Mouse (Mus musculus) gastrocnemius, adult 2 months (tissue): ENCODE measurements around the gene Ugt1a6a. TPM values are rescaled to one million over a fixed set of nuclear protein-coding genes. Genes with fewer than 3 reads are reported as not detected.
"Not testable (repeated sequence)": the region's sequence is repeated elsewhere in the genome, so short reads cannot be mapped to it uniquely, and the experiment has no call there.

Experiments
- DNase-seq: peaks from one replicate; pipeline ENCODE4 v3.0.0; 2022
- H3K27ac ChIP-seq: fragments of 200-600 bp; 2 replicates; pipeline ENCODE4 v1.8.1; 2022; ENCODE audit warnings: mild to moderate bottlenecking
- H3K4me3 ChIP-seq: fragments of 200-600 bp; 2 replicates; pipeline ENCODE4 v1.8.1; 2022; ENCODE audit warnings: mild to moderate bottlenecking, moderate library complexity
- CTCF ChIP-seq: fragments of 200-600 bp; IDR thresholded peaks from 2 replicates; pipeline ENCODE4 v1.8.1; 2022; ENCODE audit warnings: antibody characterized with exemption, mild to moderate bottlenecking, moderate library complexity
- intact Hi-C: fragments of 180-260 bp; cut with DNase I; formaldehyde crosslinking; loops from one replicate; pipeline ENCODE4 v1.15.1; 2025
- total RNA-seq, 2 experiments: library from RNA; stranded (reverse); gene quantifications; 2 replicates each; pipeline ENCODE4 v1.2.3; 2021

Gene Ugt1a6a
- total RNA-seq, 2 experiments from 2014 or later = 0.10 to 0.45 TPM

DNA sequence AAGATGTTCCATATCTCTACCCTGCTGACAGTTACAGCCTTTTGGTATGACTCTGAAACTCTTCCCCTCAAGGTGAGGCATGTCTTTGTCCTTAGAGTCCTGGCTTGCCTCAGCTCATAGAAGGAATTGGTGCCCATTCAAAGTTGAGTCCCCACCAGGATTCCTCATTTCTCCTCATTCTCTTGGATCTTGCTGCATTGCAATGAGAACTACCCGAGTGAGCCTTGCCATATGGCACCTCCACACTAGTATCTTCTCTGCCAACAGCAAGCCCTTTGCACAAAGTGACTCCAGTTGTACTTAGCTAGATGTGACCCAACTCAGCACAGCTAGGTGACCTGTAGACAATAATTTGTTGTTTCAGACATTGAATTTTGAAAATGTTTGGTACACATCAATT, 89.0 kb downstream of the Ugt1a6a start:
- no peak for TF ChIP-seq CTCF
- Histone ChIP-seq H3K4me3 (no peak overlapping the region), H3K27ac (no peak overlapping the region)
- DNase-seq = no peak
- intact Hi-C loops = no loop called here

DNA sequence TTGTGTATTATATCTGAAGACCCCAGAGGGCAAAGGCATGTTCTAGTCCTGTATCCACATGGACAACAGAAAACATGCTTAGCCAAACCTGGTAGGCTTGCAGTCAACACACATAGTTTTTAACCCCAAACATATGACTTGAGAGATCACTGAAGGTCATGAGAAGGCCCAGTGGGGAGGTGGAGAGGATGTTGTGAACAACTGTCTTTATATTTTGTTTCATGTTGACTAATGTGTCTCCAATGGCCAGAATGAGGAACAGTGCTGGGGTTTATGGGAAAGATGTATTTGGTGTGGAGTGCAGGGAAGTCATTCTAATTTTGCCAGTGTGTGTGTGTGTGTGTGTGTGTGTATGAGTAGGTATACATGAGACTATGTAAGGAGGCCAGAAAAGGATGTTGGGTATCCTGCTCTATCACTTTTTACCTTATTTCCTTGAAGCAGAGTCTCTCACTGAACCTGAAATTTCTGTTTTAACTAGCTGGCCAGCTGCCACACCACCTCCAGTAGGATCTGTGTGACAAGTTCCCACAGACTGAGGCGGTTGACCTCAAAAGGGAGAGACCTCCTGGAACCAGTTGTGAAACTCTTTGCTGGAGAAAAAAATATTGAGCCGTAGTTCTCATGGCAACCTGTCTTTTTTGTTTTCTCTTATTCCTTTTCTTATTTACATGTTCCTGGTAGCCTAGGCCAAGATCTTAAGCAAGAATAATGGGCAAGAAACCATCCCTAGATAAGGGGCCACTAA, 89.6 kb downstream of the Ugt1a6a start:
- peak; percentile 22 for DNase-seq
- intact Hi-C loops = no loop called here

GRCm38 (mm10) chr1:88225301-88225700, 90.7 kb downstream of the Ugt1a6a start:
- H3K27ac ChIP-seq, DNase-seq, H3K4me3 ChIP-seq: not testable (repeated sequence)
- intact Hi-C loops = loop anchor here (5.0 kb wide), 1 partner anchor 72 kb away; no protein-coding TSS in a partner anchor

More for the DNA sequence above, 89.6 kb downstream of the Ugt1a6a start:
- Histone ChIP-seq H3K27ac (no peak overlapping the region), H3K4me3 (no peak overlapping the region)
- no peak for TF ChIP-seq CTCF

- intact Hi-C loops = loop anchor here (5.0 kb wide), 1 partner anchor 72 kb away; no protein-coding TSS in a partner anchor
- Histone ChIP-seq H3K4me3 (no peak overlapping the region), H3K27ac (no peak overlapping the region)
- TF ChIP-seq CTCF = no peak
- peak; percentile 14 for DNase-seq
Observed at GRCm38 (mm10) chr1:88225741-88226140, 91.1 kb downstream of the Ugt1a6a start.

DNA sequence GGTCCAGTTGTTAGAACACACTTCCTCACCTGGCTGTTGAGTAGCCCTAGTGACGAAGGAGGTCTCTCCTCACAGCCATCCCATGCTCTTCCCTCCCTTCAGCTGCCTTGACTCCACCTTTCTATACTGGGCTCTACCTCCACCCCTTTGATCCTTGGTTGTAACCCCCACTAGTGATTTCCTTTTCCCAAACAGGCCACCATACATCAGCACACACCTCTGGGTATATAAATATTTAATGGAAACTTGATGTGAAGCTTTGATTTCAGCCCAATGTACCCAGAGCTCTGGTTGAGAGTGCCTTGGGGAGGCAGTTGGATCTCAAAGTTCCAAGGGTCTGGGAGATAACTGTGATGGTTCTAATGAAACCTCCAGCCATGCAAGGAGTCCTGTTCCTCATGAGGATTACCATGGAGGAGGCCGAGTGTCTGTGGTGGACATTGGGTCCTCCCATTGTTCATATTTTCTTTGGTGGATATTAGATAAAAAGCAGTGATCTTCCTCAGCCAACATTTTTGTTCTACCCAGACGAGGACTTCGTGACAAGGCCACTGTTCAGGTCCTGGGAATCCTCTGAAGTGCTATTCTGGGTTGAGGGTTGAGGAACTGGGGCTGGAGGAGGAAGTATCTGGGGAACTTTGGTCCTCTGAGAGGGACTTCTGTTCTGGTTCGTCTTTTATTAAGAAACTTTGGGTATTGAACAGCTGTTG, 92.2 kb downstream of the Ugt1a6a start, which contains the start of gene Mroh2a:
Mroh2a (plus strand) TSS at position 317 of the 710 bp plus-strand sequence.
- peak; percentile 31 for DNase-seq
- H3K4me3 ChIP-seq = no peak within 1 kb of the TSS
- TF ChIP-seq CTCF = no peak
- H3K27ac ChIP-seq = no peak within 1 kb of the TSS
- intact Hi-C loops = loop anchor here (5.0 kb wide), 1 partner anchor 70 kb away; no protein-coding TSS in a partner anchor

DNA sequence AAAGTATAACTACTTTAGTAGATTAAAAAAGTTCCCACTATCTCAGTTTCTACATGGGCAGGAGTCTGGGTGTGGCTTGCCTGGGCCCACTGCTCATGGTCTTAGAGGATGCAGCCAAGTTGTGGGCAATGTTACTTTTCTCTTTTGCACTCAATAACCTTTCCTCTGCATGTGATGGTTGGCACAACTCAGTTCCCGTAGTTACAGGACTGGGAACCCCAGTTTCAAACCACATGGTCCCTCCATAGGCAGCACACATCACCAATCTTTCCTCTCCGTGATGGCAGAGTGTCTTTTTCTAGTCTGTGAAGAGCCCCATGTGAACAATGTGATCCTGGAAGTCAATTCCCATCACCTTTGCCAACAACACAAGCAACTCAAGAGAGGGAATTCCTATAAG, 92.9 kb downstream of the Ugt1a6a start:
- DNase-seq = no peak
- Histone ChIP-seq H3K27ac (no peak overlapping the region), H3K4me3 (no peak overlapping the region)
- intact Hi-C loops = loop anchor here (5.0 kb wide), 1 partner anchor 70 kb away; no protein-coding TSS in a partner anchor
- no peak for TF ChIP-seq CTCF

DNA sequence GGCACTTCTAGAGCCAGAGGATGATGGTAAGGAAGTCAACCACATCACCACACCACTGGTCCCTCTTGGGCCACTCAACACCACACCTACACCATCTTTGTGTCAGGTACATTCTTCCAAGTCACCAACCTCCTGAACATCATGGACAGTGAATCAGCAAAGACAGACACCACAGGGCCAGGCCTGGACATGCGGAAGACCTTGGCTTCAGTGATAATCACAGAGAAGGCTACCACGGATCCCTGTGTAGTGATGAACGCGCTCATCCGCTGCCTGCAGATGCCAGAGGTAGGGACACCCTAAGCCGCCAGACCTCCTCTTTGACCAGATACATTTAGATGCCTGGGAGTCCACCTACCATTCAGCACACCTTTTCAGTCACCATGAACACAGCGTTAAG, 93.5 kb downstream of the Ugt1a6a start:
- peak; percentile 23 for DNase-seq
- intact Hi-C loops = loop anchor here (5.0 kb wide), 1 partner anchor 69 kb away; no protein-coding TSS in a partner anchor

GRCm38 (mm10) chr1:88229566-88229965, 95.0 kb downstream of the Ugt1a6a start:
- TF ChIP-seq CTCF = no peak
- intact Hi-C loops = loop anchor here (5.0 kb wide), 1 partner anchor 68 kb away; no protein-coding TSS in a partner anchor
- no peak for DNase-seq
- H3K27ac ChIP-seq = no peak overlapping the region
- no peak overlapping the region for H3K4me3 ChIP-seq

More for the DNA sequence above, 93.5 kb downstream of the Ugt1a6a start:
- no peak overlapping the region for H3K27ac ChIP-seq
- no peak for TF ChIP-seq CTCF
- no peak overlapping the region for H3K4me3 ChIP-seq

- peak; percentile 25 for DNase-seq
- Histone ChIP-seq H3K4me3 (no peak overlapping the region), H3K27ac (no peak overlapping the region)
- intact Hi-C loops = loop anchor here (5.0 kb wide), 1 partner anchor 67 kb away; no protein-coding TSS in a partner anchor
- no peak for TF ChIP-seq CTCF
Observed at GRCm38 (mm10) chr1:88229986-88230385, 95.4 kb downstream of the Ugt1a6a start.

DNA sequence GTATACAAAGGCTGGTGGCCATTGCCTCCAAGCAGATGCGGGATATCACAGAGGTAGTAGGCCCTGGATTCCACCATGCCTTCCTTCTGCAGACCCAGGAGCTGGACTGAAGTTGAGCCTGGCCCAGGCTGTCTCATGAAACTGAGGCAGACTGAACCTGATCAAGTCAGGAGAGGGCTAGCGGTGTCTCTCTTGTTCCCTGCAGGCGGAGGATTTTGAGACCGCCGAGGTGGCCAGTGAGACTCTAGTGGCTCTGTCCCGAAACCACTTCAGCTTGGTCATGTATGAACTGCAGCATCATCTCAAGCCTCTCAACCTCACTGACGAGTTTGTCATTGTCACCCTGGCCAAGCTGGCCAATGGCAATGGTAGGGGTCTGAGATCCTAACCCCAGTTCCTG, 95.8 kb downstream of the Ugt1a6a start:
- no peak for TF ChIP-seq CTCF
- DNase-seq = peak; percentile 28
- intact Hi-C loops = no loop called here
- Histone ChIP-seq H3K4me3 (no peak overlapping the region), H3K27ac (no peak overlapping the region)

DNA sequence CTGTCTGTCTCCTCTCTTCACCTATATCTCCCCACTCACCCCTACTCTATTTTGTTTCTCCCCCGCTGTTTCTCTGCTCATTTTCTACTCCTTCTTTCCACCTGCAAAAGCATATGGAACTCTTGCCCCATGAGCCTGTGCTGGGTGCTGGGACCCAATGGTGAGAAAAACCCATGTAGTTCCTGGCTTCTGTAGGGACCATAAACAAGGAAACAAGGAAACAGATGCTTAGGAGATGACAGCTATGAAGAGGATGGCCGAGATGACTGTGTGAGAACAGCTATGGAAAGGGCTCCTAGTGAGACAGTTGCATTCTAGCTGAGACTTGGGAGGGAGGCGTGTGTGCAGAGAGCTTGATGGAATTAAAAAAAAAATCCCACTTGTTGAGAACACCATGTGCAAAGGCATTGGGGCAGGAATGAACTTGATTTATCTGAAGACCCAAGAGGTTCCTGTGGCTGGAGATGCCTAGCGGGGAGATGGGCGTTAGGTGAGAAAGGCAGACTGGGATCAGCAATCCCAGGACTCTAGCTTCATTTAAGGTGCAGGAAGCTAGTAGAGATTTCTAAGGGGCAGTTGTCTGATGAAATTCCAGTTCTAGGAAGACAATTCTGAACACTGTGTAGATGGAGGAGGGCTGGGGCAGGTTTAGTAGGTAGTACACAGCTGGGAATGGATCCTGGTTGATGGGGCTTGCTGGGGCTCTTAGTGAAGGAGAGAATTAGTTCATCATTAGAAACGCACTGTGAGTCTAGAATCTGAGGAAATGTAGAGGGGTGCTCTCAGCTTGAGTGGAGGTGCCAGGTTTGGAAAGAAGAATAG, 96.6 kb downstream of the Ugt1a6a start:
- no peak for TF ChIP-seq CTCF
- DNase-seq = no peak
- intact Hi-C loops = no loop called here
- no peak overlapping the region for H3K4me3 ChIP-seq
- H3K27ac ChIP-seq = no peak overlapping the region

- DNase-seq = peak; percentile 13
- Histone ChIP-seq H3K4me3 (no peak overlapping the region), H3K27ac (no peak overlapping the region)
- intact Hi-C loops = no loop called here
- TF ChIP-seq CTCF = no peak
Observed at GRCm38 (mm10) chr1:88231803-88232499, 97.3 kb downstream of the Ugt1a6a start.
